Mouse (Mus musculus) adipocyte (in vitro differentiated cells): Measurements from ENCODE around the gene Capn11.
"Not testable (repeated sequence)": the region's sequence is repeated elsewhere in the genome, so short reads cannot be mapped to it uniquely, and the experiment has no call there.

Experiments
- DNase-seq: peaks from one replicate; pipeline ENCODE4 v3.0.0-alpha.2; 2016; ENCODE audit warnings: low spot score

Gene Capn11

GRCm38 (mm10) chr17:45628885-45629855, 30.0 kb downstream of the Capn11 start:
- no peak for DNase-seq

- peak; percentile 52 for DNase-seq
Observed at GRCm38 (mm10) chr17:45628160-45628559, 31.0 kb downstream of the Capn11 start.

DNA sequence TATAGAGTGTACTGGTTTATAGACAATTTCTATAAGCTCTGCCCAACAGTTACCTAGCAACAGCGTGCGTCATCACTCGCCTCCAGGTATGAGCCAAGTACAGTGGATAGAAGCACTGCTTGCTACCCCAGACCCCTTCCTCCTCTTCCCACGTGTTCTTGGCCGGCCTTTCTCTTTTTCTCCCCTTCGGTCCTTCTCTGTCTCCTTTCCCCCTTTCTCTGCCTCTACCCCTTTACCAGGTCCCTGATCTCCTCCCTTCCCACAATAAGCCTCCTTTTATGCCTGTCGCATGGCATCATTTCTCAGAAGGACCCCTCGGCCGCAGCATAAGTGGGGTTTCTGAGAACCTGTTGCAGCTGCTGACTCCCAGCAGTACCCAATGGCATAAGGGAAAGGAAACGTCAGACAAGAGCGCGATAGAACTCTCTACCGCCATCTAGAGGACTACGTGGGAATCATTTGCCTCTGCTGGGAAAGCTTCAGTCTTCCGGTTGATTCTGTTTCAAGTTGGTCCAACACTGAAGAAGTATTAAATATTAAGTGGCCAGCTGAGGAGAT, 32.5 kb downstream of the Capn11 start:
- peak; percentile 92 for DNase-seq

DNA sequence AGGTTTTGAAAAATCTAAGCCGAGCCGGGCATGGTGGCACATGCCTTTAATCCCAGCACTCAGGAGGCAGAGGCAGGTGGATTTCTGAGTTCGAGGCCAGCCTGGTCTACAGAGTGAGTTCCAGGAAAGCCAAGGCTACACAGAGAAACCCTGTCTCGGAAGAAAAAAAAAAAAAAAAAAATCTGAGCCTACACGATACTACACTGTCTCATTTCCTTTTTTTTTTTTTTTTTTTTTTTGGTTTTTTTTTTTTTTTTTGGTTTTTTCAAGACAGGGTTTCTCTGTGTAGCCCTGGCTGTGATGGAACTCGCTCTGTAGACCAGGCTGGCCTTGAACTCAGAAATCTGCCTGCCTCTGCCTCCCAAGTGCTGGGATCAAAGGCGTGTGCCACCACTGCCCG, 35.7 kb downstream of the Capn11 start:
- not testable (repeated sequence) for DNase-seq

DNA sequence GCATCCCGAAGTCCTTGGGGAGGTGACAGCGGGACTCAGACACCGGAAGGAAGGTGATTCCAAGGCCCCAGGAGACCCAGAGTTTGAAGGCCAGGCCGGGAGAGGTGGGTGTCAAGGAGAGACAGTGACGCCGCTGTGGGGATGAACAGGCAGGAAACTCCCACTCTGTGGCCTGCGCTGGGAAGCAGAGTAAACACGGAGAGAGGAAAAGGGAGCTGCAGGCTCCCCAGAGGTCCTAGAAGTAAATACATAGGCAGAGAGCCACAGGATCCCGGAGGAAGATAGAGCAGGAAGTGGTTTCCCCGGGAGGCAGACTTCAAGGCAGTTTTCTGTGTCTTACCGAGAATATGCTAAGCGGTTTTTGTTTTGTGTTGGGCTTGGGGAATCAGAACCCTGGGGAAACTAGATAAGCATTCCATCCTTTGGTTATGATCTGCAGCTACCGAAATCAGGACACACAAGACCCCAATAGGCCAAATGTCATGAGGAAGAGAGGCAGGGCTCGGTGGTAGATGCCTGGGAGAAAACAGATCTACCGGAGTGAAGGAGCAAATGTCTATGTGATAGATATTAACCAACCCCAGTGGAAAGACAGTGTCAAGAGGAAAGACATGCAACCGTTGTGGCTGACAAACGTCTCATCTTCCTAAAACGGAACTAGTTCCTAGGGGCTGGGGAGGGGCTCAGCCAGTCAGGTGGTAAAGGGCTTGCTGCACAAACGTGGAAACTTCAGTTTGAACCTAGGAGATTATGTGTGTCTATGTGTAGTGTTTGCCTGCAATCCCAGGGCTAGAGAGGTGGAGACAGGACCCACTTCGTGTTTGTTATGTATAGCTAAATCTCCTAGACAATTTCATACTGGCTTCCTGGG, 39.5 kb downstream of the Capn11 start:
- DNase-seq = no peak

- no peak for DNase-seq
Observed at GRCm38 (mm10) chr17:45618941-45619385, 40.2 kb downstream of the Capn11 start.

- no peak for DNase-seq
Observed at GRCm38 (mm10) chr17:45617655-45618054, 41.5 kb downstream of the Capn11 start.

GRCm38 (mm10) chr17:45616679-45617078, 42.4 kb downstream of the Capn11 start:
- DNase-seq = no peak

DNA sequence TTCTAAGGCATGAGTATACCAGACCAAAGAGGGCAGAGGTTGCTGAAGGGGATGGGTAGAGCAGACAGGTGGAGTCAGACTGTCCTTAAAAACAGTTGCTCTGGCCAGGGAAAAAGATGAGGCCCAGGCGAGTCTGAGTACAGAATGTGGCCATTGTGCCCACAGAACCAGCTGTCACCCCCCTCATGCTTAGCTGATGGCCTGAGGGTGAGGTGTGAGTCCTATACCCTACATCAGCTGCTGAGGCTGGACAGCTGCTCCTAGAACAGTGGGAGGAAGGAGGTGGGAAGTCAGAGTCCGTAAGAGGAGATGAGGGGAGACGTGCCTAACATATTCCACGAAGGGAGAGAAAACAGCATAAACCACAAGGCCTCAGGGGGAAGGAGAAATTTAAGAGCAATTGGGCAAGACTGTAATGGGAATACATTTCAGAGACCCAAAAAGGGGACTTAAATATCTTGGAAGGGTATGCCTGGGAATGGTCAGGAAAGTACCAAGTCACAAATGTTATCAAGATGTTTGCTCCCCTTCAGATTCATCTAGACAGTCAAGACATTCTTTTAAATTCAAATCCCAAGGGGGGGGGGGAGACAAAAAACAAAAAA, 43.0 kb downstream of the Capn11 start:
- no peak for DNase-seq

GRCm38 (mm10) chr17:45612921-45613320, 46.2 kb downstream of the Capn11 start:
- DNase-seq = no peak

DNA sequence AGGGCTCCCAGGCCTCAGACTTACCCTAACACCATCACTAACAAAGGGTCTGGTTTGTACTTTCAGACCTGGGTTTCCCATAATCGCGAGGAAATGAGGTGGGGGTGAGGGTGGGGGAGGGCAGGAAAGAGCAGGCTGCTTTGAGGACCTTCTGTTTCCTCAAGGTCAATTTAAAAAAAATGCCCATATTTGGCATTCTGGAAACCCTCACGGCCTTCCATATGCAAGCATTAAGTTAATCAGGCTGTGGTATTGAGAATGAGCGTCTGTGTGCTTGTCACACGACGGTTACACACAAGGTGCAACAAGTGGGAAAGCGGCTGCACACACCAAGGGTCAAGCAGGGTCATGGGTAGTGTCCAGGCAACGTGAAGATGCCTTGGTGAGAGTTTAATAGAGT, 47.1 kb downstream of the Capn11 start:
- DNase-seq = no peak

DNA sequence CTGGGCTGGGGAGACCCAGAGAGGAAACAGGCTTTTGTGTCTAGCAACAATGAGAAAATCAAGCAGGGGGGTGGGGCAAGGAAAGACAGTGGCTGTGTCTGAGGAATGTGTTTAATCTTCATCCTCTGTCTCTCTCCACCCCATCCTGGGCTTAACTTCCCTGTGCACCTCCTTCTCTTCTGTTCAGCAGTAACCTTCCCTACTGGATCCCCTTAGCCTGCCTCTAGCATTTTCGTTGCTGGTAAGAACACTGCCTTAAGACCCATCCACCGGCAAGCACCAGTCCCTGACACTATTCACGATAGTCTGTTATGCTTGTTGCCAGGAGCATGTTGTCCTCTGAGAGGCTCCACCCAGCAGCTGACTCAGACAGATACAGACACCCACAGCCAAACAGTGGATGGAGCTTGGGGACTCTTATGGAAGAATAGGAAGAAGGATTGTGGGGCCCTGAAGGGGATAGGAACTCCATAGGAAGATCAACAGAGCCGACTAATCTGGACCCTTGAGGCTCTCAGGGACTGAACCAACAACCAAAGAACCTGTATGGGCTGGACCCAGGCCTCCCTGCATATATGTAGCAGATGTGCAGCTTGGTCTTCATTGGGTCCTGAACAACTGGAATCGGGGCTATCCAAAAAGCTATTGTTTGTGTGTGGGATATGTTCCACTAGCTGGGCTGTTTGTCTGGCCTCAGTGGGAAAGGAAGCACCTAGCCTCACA, 48.8 kb downstream of the Capn11 start:
- DNase-seq = peak; percentile 60

DNA sequence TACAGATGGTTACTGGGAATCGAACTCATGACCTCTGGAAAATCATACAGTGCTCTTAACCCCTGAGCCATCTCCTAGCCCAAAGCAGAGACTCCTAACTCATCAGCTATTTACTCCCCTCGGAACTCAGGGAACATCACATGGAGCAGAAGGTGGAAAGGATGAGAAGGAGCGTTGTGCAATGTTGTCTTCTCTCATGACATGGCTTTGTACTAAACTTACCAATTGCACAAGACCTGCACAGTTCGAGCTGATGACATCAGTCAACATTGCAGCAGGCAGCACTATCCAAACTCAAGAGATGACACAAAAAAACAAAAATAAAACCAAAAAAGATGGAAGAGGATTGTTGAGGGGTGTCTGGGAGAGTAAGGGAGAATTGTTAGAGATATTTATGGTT, 50.7 kb downstream of the Capn11 start:
- DNase-seq = no peak

DNA sequence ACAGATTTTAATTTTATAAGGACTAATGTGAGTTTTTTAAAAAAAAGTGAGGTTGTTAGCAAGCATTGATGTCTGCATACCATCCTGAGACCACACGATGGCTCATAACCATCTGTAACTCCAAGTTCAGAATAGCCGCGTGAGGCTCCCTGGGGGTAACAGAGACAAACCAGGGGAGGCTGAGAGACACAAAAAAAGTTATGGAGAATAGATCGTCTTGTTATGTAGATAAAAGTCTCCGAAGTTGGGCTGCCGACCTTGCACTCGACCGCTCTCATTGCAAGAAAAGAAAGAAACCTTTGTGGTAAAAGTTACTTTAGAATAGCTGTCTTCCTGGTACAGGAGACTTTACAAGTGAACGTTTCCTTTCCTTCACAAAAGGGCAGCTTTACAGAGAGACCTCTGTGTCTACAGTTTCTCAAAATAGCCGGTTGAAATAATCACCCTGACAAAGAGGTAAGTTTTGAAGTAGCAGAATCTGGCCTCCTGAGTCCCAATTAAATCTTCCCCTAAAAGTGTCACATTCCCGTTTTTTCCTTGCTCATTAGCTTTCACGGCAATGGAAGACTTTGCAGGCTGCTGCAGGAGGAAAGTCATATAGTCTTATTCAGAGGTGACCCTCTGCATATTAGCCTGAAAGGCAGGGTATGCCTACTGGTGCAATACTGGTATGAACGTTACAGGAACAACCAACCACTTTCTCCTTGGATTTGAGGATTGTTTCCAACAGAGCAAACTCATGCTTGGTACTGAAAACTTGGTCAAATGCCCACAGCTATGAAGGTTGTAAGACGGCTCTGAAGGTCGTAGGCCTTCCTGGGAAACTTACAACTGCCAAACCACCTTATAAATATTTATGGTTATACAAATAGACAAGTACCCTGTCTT, 51.9 kb downstream of the Capn11 start:
- no peak for DNase-seq

DNA sequence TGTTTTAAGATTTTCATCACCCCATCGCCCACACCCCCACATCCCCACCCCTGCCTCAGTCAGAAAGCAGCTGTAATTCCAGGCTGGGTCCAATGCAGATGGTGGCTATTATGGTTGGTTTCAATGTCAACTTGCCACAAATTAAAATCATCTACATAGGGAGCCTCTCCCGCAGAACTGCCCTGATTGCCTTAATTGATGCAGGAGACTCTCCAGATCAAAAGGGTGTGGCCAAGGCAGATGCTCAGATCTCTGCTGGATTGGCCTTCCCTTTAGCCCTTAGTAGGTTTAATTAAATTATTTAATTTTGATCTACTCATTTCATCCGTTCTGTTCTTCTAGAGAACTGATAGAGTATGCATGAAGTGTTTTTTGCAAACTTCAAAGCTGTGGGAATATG, 56.1 kb downstream of the Capn11 start:
- DNase-seq = no peak

DNA sequence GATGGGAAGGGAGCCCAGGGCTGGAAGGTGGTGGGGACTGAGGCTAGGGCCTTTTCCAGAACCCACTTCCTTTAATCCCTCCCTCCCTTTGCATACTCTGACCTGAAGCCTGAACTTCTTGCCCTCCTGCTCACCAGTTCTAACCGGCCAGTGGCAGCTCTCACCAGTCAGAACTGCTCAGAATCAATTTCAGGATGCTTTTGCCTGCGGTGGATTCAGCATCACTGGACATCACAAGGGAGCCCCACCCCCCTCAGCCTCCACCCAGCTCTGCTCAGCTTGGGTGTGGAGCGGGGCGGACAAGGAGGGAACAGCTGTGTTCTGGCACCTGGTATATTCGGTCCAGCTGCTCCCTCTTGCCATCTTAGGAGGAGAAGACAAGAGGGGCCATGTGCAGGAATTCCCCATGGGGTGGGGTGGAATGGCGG, 57.2 kb downstream of the Capn11 start, which contains the start of gene Mymx:
Gene Mymx, minus strand, starts transcription at position 226 of the 428 bp plus-strand sequence.
- no peak for DNase-seq

- DNase-seq = no peak
Observed at GRCm38 (mm10) chr17:45601325-45601724, 57.8 kb downstream of the Capn11 start.

DNA sequence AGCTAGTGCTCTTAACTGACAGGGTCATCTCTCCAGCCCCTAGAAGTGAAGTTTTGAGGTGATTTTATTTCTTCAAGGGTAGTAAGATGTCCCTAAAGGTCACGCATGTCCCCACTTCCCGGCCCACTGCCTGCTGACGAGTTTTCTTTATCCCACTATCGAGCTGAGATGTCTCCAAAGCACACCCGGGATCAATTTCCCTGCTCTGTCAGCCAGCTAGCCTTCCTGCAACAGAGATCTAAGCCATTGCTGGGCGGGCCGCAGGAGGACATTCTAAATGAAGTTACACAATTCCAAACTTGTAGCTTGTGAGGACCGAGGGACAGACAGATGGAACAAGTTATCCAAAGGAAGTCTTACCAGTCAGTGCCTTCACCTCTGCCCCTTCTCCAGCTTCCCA, 58.9 kb downstream of the Capn11 start:
- DNase-seq = no peak

DNA sequence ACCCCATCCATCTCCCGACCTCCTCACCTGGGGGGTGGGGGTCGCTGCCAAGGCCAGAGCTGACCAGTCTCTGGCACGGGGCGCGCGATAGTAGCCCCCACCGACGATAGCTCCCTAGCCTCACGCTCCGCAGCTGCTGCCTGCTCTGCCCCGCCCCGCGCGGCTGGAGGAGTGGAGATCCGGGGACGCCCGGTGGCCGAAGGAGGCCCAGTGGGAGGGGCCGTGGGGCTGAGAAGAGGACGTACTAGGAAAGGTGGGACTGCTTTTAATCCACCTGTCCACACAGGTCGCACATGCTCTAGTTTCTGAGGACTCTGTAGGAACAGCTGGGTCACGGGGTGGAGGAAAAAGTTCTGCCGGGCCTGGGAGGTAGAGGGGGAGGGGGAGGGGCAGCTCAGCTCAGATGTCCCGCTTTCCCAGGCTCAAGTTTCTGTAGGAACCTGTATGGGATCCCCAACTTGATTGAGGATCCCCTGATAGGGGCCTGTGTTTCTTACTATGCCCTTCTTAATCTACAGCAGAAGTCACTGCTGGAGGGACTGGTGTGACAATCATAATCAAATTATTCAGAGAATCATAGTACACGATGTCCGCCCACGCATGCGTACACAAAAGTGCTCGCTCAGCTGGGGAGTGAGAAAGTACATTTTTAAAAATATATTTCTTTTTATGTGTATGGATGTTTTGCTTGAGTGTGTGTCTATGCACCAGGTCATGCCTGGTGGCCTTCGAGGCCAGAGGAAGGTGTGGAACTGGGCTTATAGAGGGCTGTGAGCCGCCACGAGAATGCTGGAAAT, 59.5 kb downstream of the Capn11 start, which contains the start of gene Slc29a1:
Gene Slc29a1, minus strand, starts transcription at position 161 of the 797 bp plus-strand sequence.
- no peak for DNase-seq
